Mouse (Mus musculus): ENCODE data around the gene BC029722. TPM values are rescaled to one million over a fixed set of nuclear protein-coding genes. Genes with fewer than 3 reads are reported as not detected.

Gene BC029722
- 34.8 and 40.6 TPM in 2 replicates for polyA plus RNA-seq (2012; rRNA removed)

GRCm38 (mm10) chr2:155819392-155819448 lies at the start of gene BC029722:
Gene BC029722 (minus strand): TSS chr2:155819426.

GRCm38 (mm10) chr2:155834732-155835131 lies 15.5 kb upstream of the BC029722 start, which contains the start of gene Fam83c:
Gene Fam83c (minus strand): TSS chr2:155834854.

GRCm38 (mm10) chr2:155826630-155827424 lies 7.6 kb upstream of the BC029722 start, which contains the start of gene Eif6:
Gene Eif6 (minus strand): TSS chr2:155826925.

GRCm38 (mm10) chr2:155774927-155775684 lies 44.1 kb downstream of the BC029722 start, which contains the start of gene Mmp24:
Gene Mmp24 (plus strand): TSS chr2:155775342.

Other genes with a start within 250 kb of the BC029722 start
- 140 and 194 TPM in 2 replicates for gene Gss, start 226.6 kb downstream of the BC029722 start, polyA plus RNA-seq (2012; rRNA removed)
- 0.25 TPM in 1 of 2 replicates, not detected in the other for gene Myh7b, start 208.2 kb downstream of the BC029722 start, polyA plus RNA-seq (2012; rRNA removed)
- gene Trpc4ap, start 127.0 kb downstream of the BC029722 start, polyA plus RNA-seq (2012; rRNA removed) = 168 and 189 TPM in 2 replicates
- 76.8 and 108 TPM in 2 replicates for gene Edem2, start 90.0 kb downstream of the BC029722 start, polyA plus RNA-seq (2012; rRNA removed)
- not detected in 2 replicates for gene Gm17581, start 83.6 kb downstream of the BC029722 start, polyA plus RNA-seq (2012; rRNA removed)
- gene Procr, start 68.3 kb downstream of the BC029722 start, polyA plus RNA-seq (2012; rRNA removed) = 15.5 and 19.7 TPM in 2 replicates
- gene Mmp24, start 44.1 kb downstream of the BC029722 start, polyA plus RNA-seq (2012; rRNA removed) = 0.54 and 0.65 TPM in 2 replicates
- gene Eif6, start 7.5 kb upstream of the BC029722 start, polyA plus RNA-seq (2012; rRNA removed) = 336 TPM in 2 replicates
- gene Fam83c, start 15.4 kb upstream of the BC029722 start, polyA plus RNA-seq (2012; rRNA removed) = 7.2 and 7.6 TPM in 2 replicates
- 19.4 and 21.9 TPM in 2 replicates for gene Uqcc1, start 110.9 kb upstream of the BC029722 start, polyA plus RNA-seq (2012; rRNA removed)
- not detected in 2 replicates for gene Gm15557, start 121.3 kb upstream of the BC029722 start, polyA plus RNA-seq (2012; rRNA removed)
- gene Gdf5, start 125.9 kb upstream of the BC029722 start, polyA plus RNA-seq (2012; rRNA removed) = 0.13 and 0.28 TPM in 2 replicates
- 6.4 and 7.7 TPM in 2 replicates for gene Cep250, start 137.0 kb upstream of the BC029722 start, polyA plus RNA-seq (2012; rRNA removed)
- 1.5 and 2.0 TPM in 2 replicates for gene 6430550D23Rik, start 188.6 kb upstream of the BC029722 start, polyA plus RNA-seq (2012; rRNA removed)
- gene Ergic3, start 188.6 kb upstream of the BC029722 start, polyA plus RNA-seq (2012; rRNA removed) = 280 and 317 TPM in 2 replicates
- gene Fer1l4, start 233.5 kb upstream of the BC029722 start, polyA plus RNA-seq (2012; rRNA removed) = 2.9 and 3.4 TPM in 2 replicates
- gene Spag4, start 245.7 kb upstream of the BC029722 start, polyA plus RNA-seq (2012; rRNA removed) = 0.80 and 0.83 TPM in 2 replicates